Mouse (Mus musculus) intestine, embryonic 15.5 days (tissue): ENCODE measurements at regions not wholly inside any gene's neighbourhood (a gene's known extent, or its start where the extent isn't known, plus 50 kb on each side); places are given as distances from the start of the nearest gene placed in this dataset.

Source experiments
- ATAC-seq: fragments of 200-750 bp; cut with Nextera tagmentation; 2 replicates; pipeline ENCODE4 v1.8.0; 2017; ENCODE audit warnings: moderate TSS enrichment, moderate library complexity
- H3K27ac ChIP-seq: fragments of 300-500 bp; sonication (generic); 2 replicates; pipeline ENCODE4 v1.5.1; 2015; ENCODE audit warnings: mild to moderate bottlenecking, inconsistent platforms
- H3K27me3 ChIP-seq: fragments of 300-500 bp; sonication (generic); replicated peaks from 2 replicates; pipeline ENCODE4 v1.6.1; 2015; ENCODE audit warnings: inconsistent platforms
- H3K36me3 ChIP-seq: fragments of 300-500 bp; sonication (generic); 2 replicates; pipeline ENCODE4 v1.6.1; 2015; ENCODE audit warnings: inconsistent platforms
- H3K4me1 ChIP-seq: fragments of 300-500 bp; sonication (generic); replicated peaks from 2 replicates; pipeline ENCODE4 v1.6.1; 2015; ENCODE audit warnings: inconsistent platforms
- H3K4me2 ChIP-seq: fragments of 300-500 bp; sonication (generic); replicated peaks from 2 replicates; pipeline ENCODE4 v1.6.1; 2015; ENCODE audit warnings: mild to moderate bottlenecking, inconsistent platforms
- H3K4me3 ChIP-seq: fragments of 300-500 bp; sonication (generic); replicated peaks from 2 replicates; pipeline ENCODE4 v1.5.1; 2015; ENCODE audit warnings: inconsistent platforms
- H3K9ac ChIP-seq: fragments of 300-500 bp; sonication (generic); 2 replicates; pipeline ENCODE4 v1.6.1; 2015; ENCODE audit warnings: inconsistent platforms
- H3K9me3 ChIP-seq: fragments of 300-500 bp; sonication (generic); 2 replicates; pipeline ENCODE4 v1.6.1; 2016; ENCODE audit warnings: inconsistent platforms
- WGBS: fragments of 180-500 bp; shearing (Covaris S2); methylation state at CpG from one replicate; pipeline ENCODE4 v1.1.7; 2015; 5-methylcytosine and 5-hydroxymethylcytosine counted together

- Histone ChIP-seq H3K27me3 (no peaks in the 10 kb centered on the region), H3K27ac (no peak overlapping the region), H3K9ac (no peak overlapping the region), H3K4me2 (no peak overlapping the region), H3K4me3 (no peak overlapping the region), H3K36me3 (no peaks in the 10 kb centered on the region), H3K9me3 (no peaks in the 10 kb centered on the region), H3K4me1 (no peaks in the 10 kb centered on the region)
- no peak for ATAC-seq
- 66% methylated on average over 5 of the region's 5 CpGs for WGBS
Measured at GRCm38 (mm10) chr7:95936599-95936998, 234.4 kb upstream of the Tenm4 start.

- H3K4me2 ChIP-seq, result no peak overlapping the region
- H3K9ac ChIP-seq, result no peak overlapping the region
- no peak overlapping the region for H3K4me3 ChIP-seq
- no peak for ATAC-seq
- H3K9me3 ChIP-seq, result no peaks in the 10 kb centered on the region
- H3K36me3 ChIP-seq, result no peaks in the 10 kb centered on the region
- H3K27me3 ChIP-seq, result no peaks in the 10 kb centered on the region
- H3K27ac ChIP-seq, result no peak overlapping the region
- 90% methylated on average over 6 of the region's 6 CpGs for WGBS
- no peaks in the 10 kb centered on the region for H3K4me1 ChIP-seq
Measured at GRCm38 (mm10) chr7:95943420-95943819, 227.6 kb upstream of the Tenm4 start.

GRCm38 (mm10) chr7:95952395-95952794, 218.7 kb upstream of the Tenm4 start:
- Histone ChIP-seq H3K4me2 (no peak overlapping the region), H3K4me3 (no peak overlapping the region), H3K4me1 (no peaks in the 10 kb centered on the region), H3K36me3 (no peaks in the 10 kb centered on the region), H3K27ac (no peak overlapping the region), H3K9me3 (no peaks in the 10 kb centered on the region), H3K9ac (no peak overlapping the region), H3K27me3 (no peaks in the 10 kb centered on the region)
- 83% methylated on average over 2 of the region's 2 CpGs for WGBS
- ATAC-seq, result no peak

GRCm38 (mm10) chr7:95954511-95954910, 216.5 kb upstream of the Tenm4 start:
- H3K4me1 ChIP-seq, result no peaks in the 10 kb centered on the region

GRCm38 (mm10) chr7:95955119-95955518, 215.9 kb upstream of the Tenm4 start:
- 73% methylated on average over 2 of the region's 2 CpGs for WGBS

More at GRCm38 (mm10) chr7:95954511-95954910, 216.5 kb upstream of the Tenm4 start:
- no peaks in the 10 kb centered on the region for H3K9me3 ChIP-seq
- H3K4me2 ChIP-seq, result no peak overlapping the region
- no peak overlapping the region for H3K9ac ChIP-seq
- no peaks in the 10 kb centered on the region for H3K27me3 ChIP-seq
- no peak overlapping the region for H3K27ac ChIP-seq
- no peak overlapping the region for H3K4me3 ChIP-seq
- WGBS, result 88% methylated on average over 2 of the region's 2 CpGs
- H3K36me3 ChIP-seq, result no peaks in the 10 kb centered on the region
- ATAC-seq, result no peak; the same call in 1 of the 2 replicates

GRCm38 (mm10) chr7:95959068-95959467, 212.0 kb upstream of the Tenm4 start:
- no peaks in the 10 kb centered on the region for H3K9me3 ChIP-seq
- H3K4me2 ChIP-seq, result no peak overlapping the region
- H3K36me3 ChIP-seq, result no peaks in the 10 kb centered on the region
- H3K27ac ChIP-seq, result no peak overlapping the region
- H3K27me3 ChIP-seq, result no peaks in the 10 kb centered on the region
- no peak overlapping the region for H3K4me3 ChIP-seq
- no peak overlapping the region for H3K9ac ChIP-seq
- H3K4me1 ChIP-seq, result no peaks in the 10 kb centered on the region
- no peak for ATAC-seq
- 69% methylated on average over 4 of the region's 4 CpGs for WGBS

More at GRCm38 (mm10) chr7:95955119-95955518, 215.9 kb upstream of the Tenm4 start:
- no peaks in the 10 kb centered on the region for H3K9me3 ChIP-seq
- no peak overlapping the region for H3K4me2 ChIP-seq
- no peak overlapping the region for H3K27ac ChIP-seq
- H3K27me3 ChIP-seq, result no peaks in the 10 kb centered on the region
- no peaks in the 10 kb centered on the region for H3K36me3 ChIP-seq
- no peak overlapping the region for H3K9ac ChIP-seq
- H3K4me3 ChIP-seq, result no peak overlapping the region
- no peaks in the 10 kb centered on the region for H3K4me1 ChIP-seq
- ATAC-seq, result no peak

- no peak for ATAC-seq
- Histone ChIP-seq H3K9me3 (no peaks in the 10 kb centered on the region), H3K4me2 (no peak overlapping the region), H3K27me3 (no peaks in the 10 kb centered on the region), H3K36me3 (no peaks in the 10 kb centered on the region), H3K9ac (no peak overlapping the region), H3K4me3 (no peak overlapping the region), H3K4me1 (no peaks in the 10 kb centered on the region), H3K27ac (no peak overlapping the region)
- 63% methylated on average over 7 of the region's 7 CpGs for WGBS
Measured at GRCm38 (mm10) chr7:95971863-95972262, 199.2 kb upstream of the Tenm4 start.

- no peak overlapping the region for H3K9ac ChIP-seq
- no peak overlapping the region for H3K4me3 ChIP-seq
- no peaks in the 10 kb centered on the region for H3K27me3 ChIP-seq
- no peaks in the 10 kb centered on the region for H3K9me3 ChIP-seq
- H3K27ac ChIP-seq, result no peak overlapping the region
- no peak for ATAC-seq
- no peak overlapping the region for H3K4me2 ChIP-seq
- no peaks in the 10 kb centered on the region for H3K36me3 ChIP-seq
- H3K4me1 ChIP-seq, result no peaks in the 10 kb centered on the region
- WGBS, result 60% methylated on average over 2 of the region's 2 CpGs
Measured at GRCm38 (mm10) chr7:95974085-95974484, 197.0 kb upstream of the Tenm4 start.

- H3K9ac ChIP-seq, result no peak overlapping the region
- H3K36me3 ChIP-seq, result no peaks in the 10 kb centered on the region
- H3K4me1 ChIP-seq, result no peaks in the 10 kb centered on the region
- H3K4me2 ChIP-seq, result no peak overlapping the region
- H3K4me3 ChIP-seq, result no peak overlapping the region
- H3K27ac ChIP-seq, result no peak overlapping the region
- H3K9me3 ChIP-seq, result no peaks in the 10 kb centered on the region
- H3K27me3 ChIP-seq, result no peaks in the 10 kb centered on the region
- WGBS, result 72% methylated on average over 10 of the region's 10 CpGs
- no peak for ATAC-seq
Measured at GRCm38 (mm10) chr7:95991250-95992032, 179.6 kb upstream of the Tenm4 start.

GRCm38 (mm10) chr7:95992033-95992516, 179.0 kb upstream of the Tenm4 start:
- 86% methylated on average over 3 of the region's 3 CpGs for WGBS
- ATAC-seq, result no peak
- no peak overlapping the region for H3K4me3 ChIP-seq
- H3K4me2 ChIP-seq, result no peak overlapping the region
- no peak overlapping the region for H3K27ac ChIP-seq
- H3K36me3 ChIP-seq, result no peaks in the 10 kb centered on the region
- no peaks in the 10 kb centered on the region for H3K4me1 ChIP-seq
- H3K9ac ChIP-seq, result no peak overlapping the region
- no peaks in the 10 kb centered on the region for H3K9me3 ChIP-seq
- no peaks in the 10 kb centered on the region for H3K27me3 ChIP-seq

GRCm38 (mm10) chr7:95992521-95992920, 178.5 kb upstream of the Tenm4 start:
- Histone ChIP-seq H3K36me3 (no peaks in the 10 kb centered on the region), H3K4me3 (no peak overlapping the region), H3K4me1 (no peaks in the 10 kb centered on the region), H3K4me2 (no peak overlapping the region), H3K9ac (no peak overlapping the region), H3K27me3 (no peaks in the 10 kb centered on the region), H3K9me3 (no peaks in the 10 kb centered on the region), H3K27ac (no peak overlapping the region)
- no peak for ATAC-seq
- WGBS, result 87% methylated on average over 3 of the region's 3 CpGs

- Histone ChIP-seq H3K27me3 (no peaks in the 10 kb centered on the region), H3K27ac (no peak overlapping the region), H3K4me3 (no peak overlapping the region), H3K9me3 (no peaks in the 10 kb centered on the region), H3K9ac (no peak overlapping the region), H3K4me1 (no peaks in the 10 kb centered on the region), H3K4me2 (no peak overlapping the region), H3K36me3 (no peaks in the 10 kb centered on the region)
- 84% methylated on average over 3 of the region's 3 CpGs for WGBS
- ATAC-seq, result no peak
Measured at GRCm38 (mm10) chr7:95997190-95997589, 173.9 kb upstream of the Tenm4 start.

- Histone ChIP-seq H3K9ac (no peak overlapping the region), H3K4me3 (no peak overlapping the region), H3K27ac (no peak overlapping the region), H3K9me3 (no peaks in the 10 kb centered on the region), H3K4me1 (no peaks in the 10 kb centered on the region), H3K27me3 (no peaks in the 10 kb centered on the region), H3K36me3 (no peaks in the 10 kb centered on the region), H3K4me2 (no peak overlapping the region)
- ATAC-seq, result no peak
- WGBS, result 86% methylated on average over 4 of the region's 4 CpGs
Measured at GRCm38 (mm10) chr7:95999189-95999588, 171.9 kb upstream of the Tenm4 start.
